Mouse (Mus musculus) embryonic facial prominence, embryonic 15.5 days (tissue): Measurements from ENCODE around the gene Ostm1. TPM values are rescaled to one million over a fixed set of nuclear protein-coding genes. Genes with fewer than 3 reads are reported as not detected.
A peak's percentile ranks its signal among the peaks of the same experiment; 100 is the strongest.

Experiments
- ATAC-seq: fragments of 200-750 bp; cut with Nextera tagmentation; 2 replicates; pipeline ENCODE4 v1.8.0; 2017; ENCODE audit warnings: low read depth, moderate TSS enrichment; ENCODE audit not compliant: insufficient number of reproducible peaks, low FRiP score, low TSS enrichment
- H3K27ac ChIP-seq: fragments of 300-500 bp; sonication (generic); replicated peaks from 2 replicates; pipeline ENCODE4 v1.5.1; 2015; ENCODE audit warnings: mild to moderate bottlenecking, inconsistent platforms
- H3K27me3 ChIP-seq: fragments of 300-500 bp; sonication (generic); 2 replicates; pipeline ENCODE4 v1.6.1; 2015; ENCODE audit warnings: inconsistent platforms
- H3K36me3 ChIP-seq: fragments of 300-500 bp; sonication (generic); 2 replicates; pipeline ENCODE4 v1.6.1; 2015; ENCODE audit warnings: mild to moderate bottlenecking, inconsistent platforms
- H3K4me1 ChIP-seq: fragments of 300-500 bp; sonication (generic); 2 replicates; pipeline ENCODE4 v1.6.1; 2015; ENCODE audit warnings: inconsistent platforms
- H3K4me2 ChIP-seq: fragments of 300-500 bp; sonication (generic); replicated peaks from 2 replicates; pipeline ENCODE4 v1.6.1; 2015; ENCODE audit warnings: mild to moderate bottlenecking, inconsistent platforms
- H3K4me3 ChIP-seq: fragments of 300-500 bp; sonication (generic); replicated peaks from 2 replicates; pipeline ENCODE4 v1.5.1; 2015; ENCODE audit warnings: mild to moderate bottlenecking, inconsistent platforms
- H3K9ac ChIP-seq: fragments of 300-500 bp; sonication (generic); 2 replicates; pipeline ENCODE4 v1.6.1; 2015; ENCODE audit warnings: inconsistent platforms
- H3K9me3 ChIP-seq: fragments of 300-500 bp; sonication (generic); replicated peaks from 2 replicates; pipeline ENCODE4 v1.6.1; 2016; ENCODE audit warnings: inconsistent platforms
- WGBS: fragments of 180-500 bp; shearing (Covaris S2); methylation state at CpG from one replicate; pipeline ENCODE4 v1.1.7; 2015; 5-methylcytosine and 5-hydroxymethylcytosine counted together
- polyA plus RNA-seq: library from polyadenylated mRNA; unstranded; fragments of >200 nt; fragmentation: Nextera tagmentation; extraction: Ambion mirVana; gene quantifications from 2 replicates; pipeline ENCODE4 v1.2.1, GENCODE M21; 2015

Gene Ostm1
- polyA plus RNA-seq, 1 experiment from 2014 or later: 14.9 TPM

DNA sequence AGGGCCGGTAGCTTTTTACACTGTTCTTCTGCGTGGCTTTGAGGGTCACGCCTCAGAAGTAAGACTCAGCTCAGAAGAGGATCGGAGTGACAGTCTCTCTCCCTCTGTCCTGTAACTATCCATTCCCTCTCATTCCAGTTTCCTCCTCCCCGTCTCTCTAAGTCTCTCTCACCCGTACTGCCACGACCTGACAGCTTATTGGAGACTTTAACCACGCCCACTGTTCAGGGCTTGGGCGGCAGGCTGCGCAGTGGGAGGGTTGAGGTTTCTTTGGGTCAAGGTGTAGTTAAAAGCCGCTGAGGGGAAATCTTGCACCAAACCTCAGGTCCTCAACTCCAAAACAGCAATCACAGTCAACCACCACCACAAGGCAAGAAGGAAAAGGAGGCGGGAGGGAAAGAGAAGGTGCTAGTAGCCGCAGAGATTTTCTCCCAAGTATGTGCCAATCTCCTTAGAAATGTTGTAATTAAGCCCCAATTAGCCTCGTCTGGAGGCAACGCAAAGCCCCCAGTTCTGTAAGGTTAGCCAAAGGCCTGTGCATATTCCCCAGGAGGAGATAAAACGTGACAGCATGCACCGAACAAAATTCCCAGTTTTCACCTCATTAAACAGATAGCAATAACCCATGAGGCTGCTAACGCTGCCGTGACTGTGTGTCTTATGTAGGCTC lies 131.9 kb downstream of the Ostm1 start:
- ATAC-seq: 0 out of 2 replicates have a peak, but pooled peaks have one; percentile 35
- H3K9me3 ChIP-seq: no peaks in the 10 kb centered on the region
- H3K27ac ChIP-seq: no peak overlapping the region
- peaks cover 8% of the 10 kb centered on the region for H3K27me3 ChIP-seq
- 19% methylated on average over 19 of the region's 19 CpGs for WGBS
- H3K4me3 ChIP-seq: peak overlapping the region; percentile 12; the same call in 1 of the 2 replicates
- H3K4me1 ChIP-seq: peaks cover 8% of the 10 kb centered on the region; the same call in 1 of the 2 replicates
- no peaks in the 10 kb centered on the region for H3K36me3 ChIP-seq
- 0 out of 2 replicates have a peak overlapping the region, but pooled peaks have one; percentile 4 for H3K9ac ChIP-seq
- peak overlapping the region; percentile 47 for H3K4me2 ChIP-seq

DNA sequence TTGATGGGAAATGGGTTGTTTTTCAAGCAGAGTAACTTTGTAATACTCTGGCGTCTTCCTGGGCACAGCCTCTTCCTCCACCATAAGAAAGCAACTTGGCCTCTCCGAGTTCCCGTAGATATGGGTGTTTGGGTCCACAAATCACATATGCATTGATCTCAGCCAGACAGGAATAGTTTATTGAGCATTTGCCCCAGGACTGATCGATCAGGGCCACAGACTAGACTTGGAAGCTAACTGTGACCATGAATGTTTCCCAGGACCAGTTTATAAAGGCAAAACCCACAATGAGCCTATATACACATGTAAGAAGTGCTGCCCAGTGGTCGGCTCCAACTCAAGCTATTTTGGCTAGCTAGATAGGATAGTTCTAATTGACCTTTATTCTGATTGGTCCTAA lies 138.5 kb downstream of the Ostm1 start:
- no peaks in the 10 kb centered on the region for H3K9me3 ChIP-seq
- no peak for ATAC-seq
- WGBS: 92% methylated on average over 5 of the region's 5 CpGs
- no peak overlapping the region for H3K4me3 ChIP-seq
- no peak overlapping the region for H3K4me2 ChIP-seq
- no peaks in the 10 kb centered on the region for H3K27me3 ChIP-seq
- H3K9ac ChIP-seq: no peak overlapping the region
- H3K36me3 ChIP-seq: no peaks in the 10 kb centered on the region
- no peaks in the 10 kb centered on the region for H3K4me1 ChIP-seq
- H3K27ac ChIP-seq: no peak overlapping the region

GRCm38 (mm10) chr10:42723275-42724232 lies 139.9 kb downstream of the Ostm1 start:
- no peak overlapping the region for H3K4me2 ChIP-seq
- no peak overlapping the region for H3K27ac ChIP-seq
- no peaks in the 10 kb centered on the region for H3K36me3 ChIP-seq
- WGBS: 48% methylated on average over 13 of the region's 13 CpGs
- ATAC-seq: no peak
- no peaks in the 10 kb centered on the region for H3K9me3 ChIP-seq
- no peak overlapping the region for H3K9ac ChIP-seq
- H3K4me3 ChIP-seq: no peak overlapping the region
- no peaks in the 10 kb centered on the region for H3K27me3 ChIP-seq
- H3K4me1 ChIP-seq: no peaks in the 10 kb centered on the region

DNA sequence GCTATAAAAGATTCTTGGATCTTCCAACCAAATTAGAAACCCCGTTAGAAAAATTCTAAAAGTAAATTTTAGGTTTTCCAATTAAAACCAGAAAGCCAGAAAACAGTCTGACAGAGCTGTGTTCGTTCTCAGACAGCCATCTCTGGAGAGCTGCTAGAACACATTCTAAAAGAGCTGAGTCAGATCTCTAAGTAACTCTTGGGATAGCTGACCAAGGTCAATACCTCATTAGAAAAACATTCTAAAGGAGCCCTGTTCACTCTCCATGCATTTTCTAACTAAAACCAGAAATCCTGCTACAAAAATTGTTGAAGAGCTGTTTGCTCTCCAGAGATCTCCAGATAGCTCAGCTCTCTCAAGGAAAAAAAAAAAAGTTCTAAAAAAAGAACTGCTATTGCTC lies 146.0 kb downstream of the Ostm1 start:
- H3K9me3 ChIP-seq: no peaks in the 10 kb centered on the region
- WGBS: 49% methylated on average over 2 of the region's 2 CpGs
- H3K36me3 ChIP-seq: no peaks in the 10 kb centered on the region
- no peak overlapping the region for H3K4me2 ChIP-seq
- H3K4me3 ChIP-seq: no peak overlapping the region
- no peaks in the 10 kb centered on the region for H3K27me3 ChIP-seq
- H3K4me1 ChIP-seq: no peaks in the 10 kb centered on the region
- H3K27ac ChIP-seq: no peak overlapping the region
- no peak overlapping the region for H3K9ac ChIP-seq
- no peak for ATAC-seq

- H3K4me1 ChIP-seq: no peaks in the 10 kb centered on the region
- H3K9me3 ChIP-seq: no peaks in the 10 kb centered on the region
- no peaks in the 10 kb centered on the region for H3K27me3 ChIP-seq
- no peak overlapping the region for H3K4me3 ChIP-seq
- no peak overlapping the region for H3K9ac ChIP-seq
- H3K27ac ChIP-seq: no peak overlapping the region
- no peak overlapping the region for H3K4me2 ChIP-seq
- no peaks in the 10 kb centered on the region for H3K36me3 ChIP-seq
- 58% methylated on average over 5 of the region's 5 CpGs for WGBS
- ATAC-seq: no peak
Observed at GRCm38 (mm10) chr10:42734546-42735060, 151.0 kb downstream of the Ostm1 start.

GRCm38 (mm10) chr10:42751813-42752212 lies 168.2 kb downstream of the Ostm1 start:
- Histone ChIP-seq H3K9me3 (no peaks in the 10 kb centered on the region), H3K27ac (no peak overlapping the region), H3K36me3 (no peaks in the 10 kb centered on the region), H3K4me1 (no peaks in the 10 kb centered on the region), H3K27me3 (no peaks in the 10 kb centered on the region), H3K4me3 (no peak overlapping the region), H3K4me2 (no peak overlapping the region), H3K9ac (no peak overlapping the region)
- no peak for ATAC-seq
- WGBS: 78% methylated on average over 10 of the region's 10 CpGs

Other genes with a start within 250 kb of the Ostm1 start
- 6.4 and 7.9 TPM in 2 replicates for gene Afg1l, start 105.3 kb upstream of the Ostm1 start, polyA plus RNA-seq
- gene Snx3, start 81.8 kb upstream of the Ostm1 start, polyA plus RNA-seq: 324 and 336 TPM in 2 replicates
- 1.7 and 1.8 TPM in 2 replicates for gene Nr2e1, start 190 bp upstream of the Ostm1 start, polyA plus RNA-seq
- 23.1 and 27.8 TPM in 2 replicates for gene Sec63, start 177.7 kb downstream of the Ostm1 start, polyA plus RNA-seq